Mouse (Mus musculus) mouse trophoblast stem cell (cell line): ENCODE results near the gene Gm20388.

Source experiments
- in situ Hi-C, 2 experiments: fragments of 300-500 bp; cut with MseI, MboI; formaldehyde crosslinking; loops; 2 replicates in 1 of 2; 3 replicates in 1 of 2; pipeline ENCODE4 v1.15.1; 2025

Gm20388 gene

DNA sequence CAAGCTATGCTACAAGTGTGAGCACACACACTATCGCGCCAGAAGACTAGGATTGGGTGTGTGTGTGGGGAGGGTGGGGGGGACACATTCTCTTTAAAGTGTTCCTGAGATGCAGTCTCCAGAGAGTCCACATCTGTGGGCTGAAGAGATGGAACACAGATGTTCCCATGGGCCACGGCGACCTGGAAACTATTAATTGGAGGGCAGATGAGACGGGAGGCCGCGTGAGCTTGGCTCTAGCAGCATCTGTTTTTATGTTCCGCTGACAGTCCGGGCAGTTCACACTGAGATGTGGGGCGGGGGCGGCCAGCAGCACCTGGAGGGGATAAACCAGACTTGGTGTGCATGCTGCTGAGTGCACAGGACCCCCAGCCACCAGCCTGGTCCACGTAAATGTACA, 2247.0 kb downstream of the Gm20388 start:
- in situ Hi-C loops = no loop called here

DNA sequence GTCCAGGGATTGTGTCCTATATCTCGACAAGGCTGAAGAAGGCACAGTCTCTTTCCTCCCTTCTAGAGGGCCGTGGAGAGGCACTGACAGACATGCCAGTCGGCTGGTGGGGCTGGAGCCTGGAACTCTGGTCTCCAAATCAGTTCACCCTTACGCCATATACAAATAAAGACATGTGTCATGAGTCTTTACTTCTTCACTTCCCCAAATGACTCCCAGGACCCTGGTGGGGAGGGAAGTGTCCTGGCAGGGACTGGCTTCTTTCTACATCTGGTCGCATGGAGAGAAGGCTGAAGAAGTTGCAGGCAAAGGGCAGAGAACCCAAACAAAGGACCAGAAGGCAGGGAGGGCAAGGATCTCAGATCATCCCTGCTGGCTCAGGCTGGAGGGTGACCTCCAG, 2249.5 kb downstream of the Gm20388 start:
- in situ Hi-C loops = no loop called here

DNA sequence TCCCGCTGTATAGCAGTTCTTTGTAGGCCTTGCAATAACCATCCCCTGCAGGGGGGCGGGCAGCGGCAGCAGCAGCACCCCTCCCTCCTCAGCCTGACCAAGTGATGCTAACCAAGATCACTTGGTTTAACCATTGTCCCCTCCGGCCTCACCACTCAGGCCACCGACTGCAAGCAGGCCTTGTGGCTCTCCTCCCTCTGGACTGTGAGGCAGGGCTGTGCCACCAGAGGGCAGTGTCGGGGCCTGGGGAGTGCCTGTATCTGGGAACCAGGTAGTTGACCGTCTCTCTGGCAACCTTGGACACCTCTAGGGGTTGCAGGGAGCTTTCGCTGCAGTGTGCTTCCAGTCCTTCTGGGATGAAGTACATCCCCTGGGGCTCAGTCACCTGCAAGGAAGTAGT, 2252.4 kb downstream of the Gm20388 start:
- in situ Hi-C loops = no loop called here

DNA sequence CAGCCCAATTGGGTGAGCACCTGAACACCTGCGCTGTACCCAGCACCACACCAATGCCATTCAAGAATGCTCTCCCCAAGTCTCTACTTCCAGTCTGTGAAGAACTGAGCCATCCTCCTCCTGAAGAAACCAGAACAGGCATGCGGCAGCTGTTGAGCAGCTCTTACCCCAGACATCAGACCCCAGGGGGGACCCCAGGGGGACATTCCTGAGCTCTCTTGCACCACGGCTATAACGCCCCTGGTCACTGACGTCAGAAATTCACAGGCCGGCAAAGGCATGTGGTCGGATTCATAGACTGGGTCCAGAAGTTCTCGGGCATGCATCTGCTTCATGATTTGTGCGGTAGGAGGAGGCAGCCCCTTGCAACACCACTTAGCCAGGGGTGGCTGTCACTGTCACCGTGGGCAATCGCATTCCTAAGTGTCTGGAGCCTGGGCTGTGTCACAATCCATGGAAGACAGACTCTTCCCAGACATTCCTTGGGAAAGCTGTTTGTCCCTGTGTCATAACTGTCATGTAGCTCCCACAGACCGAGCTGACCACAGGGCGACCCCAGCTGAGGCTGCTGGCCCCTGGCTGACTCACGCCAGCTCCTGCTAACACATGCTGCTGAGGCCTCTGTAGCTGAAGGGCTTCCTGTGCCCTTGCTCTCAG, 2256.7 kb downstream of the Gm20388 start:
- in situ Hi-C loops = no loop called here

DNA sequence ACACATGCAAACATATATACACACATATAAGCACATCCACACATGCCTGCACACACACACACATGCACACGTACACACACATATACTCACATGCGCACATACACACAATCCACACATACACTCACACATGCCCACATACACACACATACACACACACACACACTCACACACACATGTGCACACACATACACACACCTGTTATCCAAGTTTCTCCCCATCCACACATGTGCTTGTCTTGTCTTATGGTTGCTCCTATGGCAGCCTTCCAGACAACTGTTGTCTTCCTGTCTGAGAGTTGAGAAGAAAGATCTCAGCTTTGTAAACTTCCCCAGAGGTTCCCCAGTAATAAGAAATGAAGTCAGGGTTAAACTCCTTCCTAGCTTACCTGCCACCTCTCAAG, 2258.8 kb downstream of the Gm20388 start:
- in situ Hi-C loops = no loop called here

DNA sequence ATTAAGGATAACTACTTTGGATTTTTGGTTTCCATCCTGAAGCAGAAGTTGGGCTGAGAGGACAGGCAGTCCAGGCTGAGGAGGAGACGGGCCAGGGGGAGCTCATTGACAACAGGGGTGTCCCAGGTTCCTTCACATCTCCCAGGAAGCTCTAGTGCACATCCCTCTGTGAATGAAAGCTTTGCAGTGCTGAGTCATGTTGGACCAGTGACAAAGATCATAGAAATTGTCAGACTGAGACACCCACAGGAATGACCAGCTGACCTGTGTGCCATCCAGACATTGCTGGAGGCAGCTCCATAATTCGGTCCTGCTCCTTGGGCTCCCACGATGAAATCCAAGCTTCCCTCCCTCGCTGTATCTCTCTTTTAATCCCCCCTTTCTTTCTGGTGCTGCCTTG, 2261.2 kb downstream of the Gm20388 start:
- in situ Hi-C loops = no loop called here

DNA sequence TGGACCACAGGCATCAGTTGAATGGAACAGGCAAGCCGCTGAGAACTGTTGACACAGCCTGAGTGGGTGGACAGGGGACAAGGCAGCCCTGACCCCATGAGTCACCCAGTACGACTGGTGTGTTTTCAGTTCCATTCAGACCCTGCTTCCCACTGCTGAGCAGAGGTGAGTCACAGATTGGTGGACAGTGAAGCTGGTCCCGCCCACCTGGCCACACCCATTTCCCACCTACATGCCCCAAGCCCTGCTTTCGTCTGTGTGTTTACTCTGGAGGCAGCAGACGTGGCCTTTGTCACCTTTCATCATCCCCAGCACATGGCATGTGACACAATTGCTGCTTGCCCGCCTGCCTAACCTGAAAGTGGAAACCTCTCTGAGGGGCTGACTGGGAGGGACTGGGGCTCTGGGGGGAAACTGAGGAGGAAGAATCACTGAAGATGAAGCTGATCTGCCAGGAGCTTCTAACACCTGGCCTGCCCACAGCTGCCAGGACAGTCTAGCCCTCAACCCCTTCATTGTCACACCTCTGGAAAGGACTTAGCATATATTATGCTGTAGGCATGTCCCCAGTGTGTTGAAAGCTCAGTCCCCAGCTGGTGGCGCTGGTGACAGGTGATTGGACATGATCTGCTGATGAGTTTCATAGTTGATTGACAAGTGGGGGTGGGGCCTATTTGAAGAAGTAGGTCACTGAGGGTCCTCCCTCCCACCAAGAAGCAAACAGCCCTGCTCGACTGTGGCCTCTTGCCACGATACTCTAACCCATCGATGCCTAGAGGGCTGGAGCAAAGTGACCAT, 2263.7 kb downstream of the Gm20388 start:
- in situ Hi-C loops = no loop called here

DNA sequence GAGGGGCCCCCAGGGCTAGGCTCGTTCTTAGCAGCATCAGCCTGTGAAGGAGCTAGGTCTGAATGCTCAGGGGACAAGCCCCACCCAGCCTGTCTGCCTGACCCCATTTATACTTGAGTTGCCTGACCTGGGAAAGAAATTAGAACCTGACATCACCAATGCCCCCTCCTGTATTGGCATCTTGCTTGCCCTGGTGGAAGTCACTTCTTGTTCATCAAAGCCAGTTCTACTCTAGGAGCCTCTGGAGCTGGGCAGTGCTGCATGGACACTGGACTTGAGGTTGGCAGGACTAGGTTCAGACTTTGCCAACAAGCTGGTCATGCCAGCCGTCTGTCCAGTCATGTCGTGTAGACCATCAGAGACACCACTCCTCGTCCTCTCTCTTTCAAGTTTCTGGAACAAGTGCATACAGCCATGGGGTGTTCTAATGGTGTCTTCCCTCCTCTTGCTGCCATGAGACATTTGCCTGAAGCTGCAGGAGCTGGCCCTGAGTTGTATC, 2267.8 kb downstream of the Gm20388 start:
- in situ Hi-C loops = no loop called here

DNA sequence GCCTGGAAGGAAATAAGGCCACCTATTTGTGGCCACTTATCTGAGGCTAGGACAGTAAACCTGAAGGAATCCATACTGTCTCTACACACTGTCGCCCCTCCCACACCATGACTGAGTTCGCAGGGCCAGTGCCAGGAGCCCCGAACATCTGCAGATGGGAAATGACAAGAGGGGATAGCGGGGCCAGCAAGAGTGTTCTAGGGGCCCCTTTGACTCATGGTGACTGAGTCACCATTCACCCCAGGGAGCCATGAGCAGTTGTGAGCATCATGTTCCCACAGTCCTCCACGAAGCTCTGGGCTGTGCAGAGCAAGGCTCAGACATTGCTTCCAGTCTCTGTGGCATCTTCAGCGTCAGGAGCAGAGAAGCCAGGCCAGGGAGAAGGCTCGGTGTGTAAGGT, 2268.7 kb downstream of the Gm20388 start:
- in situ Hi-C loops = no loop called here

DNA sequence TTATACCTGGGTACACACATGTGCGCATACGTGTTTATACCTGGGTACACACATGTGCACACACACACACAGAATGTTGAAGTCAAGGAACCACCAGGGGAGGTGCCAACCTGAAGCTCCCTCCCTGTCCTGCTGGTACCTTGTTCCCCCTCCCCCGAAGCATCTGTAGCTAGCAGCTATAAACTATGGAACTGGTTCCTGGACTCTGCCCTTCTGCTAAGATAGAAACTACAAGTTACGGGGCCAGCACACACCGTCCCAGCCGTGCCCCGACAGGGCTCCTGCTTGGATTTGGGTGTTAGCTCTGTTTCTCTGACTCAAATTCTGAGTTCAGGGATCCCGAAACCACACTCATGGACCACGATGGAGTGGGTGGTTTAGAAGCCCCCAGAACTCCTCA, 2269.5 kb downstream of the Gm20388 start:
- in situ Hi-C loops = no loop called here

DNA sequence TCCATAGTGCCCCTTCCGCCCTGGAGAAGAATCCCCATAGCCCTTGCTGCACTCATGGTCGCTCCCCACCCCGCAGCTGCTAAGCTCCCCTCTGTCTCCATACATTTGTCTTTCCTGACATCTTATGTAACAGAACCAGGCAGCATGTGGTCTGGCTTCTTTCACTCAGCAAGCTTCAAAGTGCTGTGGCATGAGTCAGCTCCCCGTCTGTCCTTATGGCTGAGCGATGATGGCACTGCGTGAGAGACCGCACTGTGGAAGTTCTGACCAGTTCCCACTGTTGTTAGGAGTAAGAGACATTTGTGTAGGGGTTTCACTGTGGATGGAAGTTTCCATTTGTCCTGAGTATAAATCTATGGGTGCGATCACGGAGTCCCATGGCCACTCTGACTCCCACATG, 2270.8 kb downstream of the Gm20388 start:
- in situ Hi-C loops = no loop called here

DNA sequence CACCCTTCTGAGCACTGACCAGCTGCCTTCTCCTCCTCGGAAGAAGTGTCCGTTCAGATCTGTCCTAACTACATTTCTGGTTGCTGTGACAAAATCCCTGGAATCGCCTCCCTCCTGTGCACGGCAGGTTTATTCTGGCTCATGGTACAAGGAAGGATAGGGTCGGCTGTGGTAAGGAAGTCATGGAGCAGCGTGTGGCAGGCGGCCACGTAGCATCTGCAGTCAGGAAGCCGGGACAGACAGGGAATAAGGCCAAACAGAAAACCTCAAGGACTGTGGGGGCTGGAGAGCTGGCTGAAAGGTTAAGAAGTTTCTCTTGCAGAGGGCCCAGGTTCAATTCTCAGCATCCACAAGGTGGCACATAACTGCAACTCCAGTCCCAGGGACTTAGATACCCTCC, 2271.3 kb downstream of the Gm20388 start:
- in situ Hi-C loops = no loop called here

DNA sequence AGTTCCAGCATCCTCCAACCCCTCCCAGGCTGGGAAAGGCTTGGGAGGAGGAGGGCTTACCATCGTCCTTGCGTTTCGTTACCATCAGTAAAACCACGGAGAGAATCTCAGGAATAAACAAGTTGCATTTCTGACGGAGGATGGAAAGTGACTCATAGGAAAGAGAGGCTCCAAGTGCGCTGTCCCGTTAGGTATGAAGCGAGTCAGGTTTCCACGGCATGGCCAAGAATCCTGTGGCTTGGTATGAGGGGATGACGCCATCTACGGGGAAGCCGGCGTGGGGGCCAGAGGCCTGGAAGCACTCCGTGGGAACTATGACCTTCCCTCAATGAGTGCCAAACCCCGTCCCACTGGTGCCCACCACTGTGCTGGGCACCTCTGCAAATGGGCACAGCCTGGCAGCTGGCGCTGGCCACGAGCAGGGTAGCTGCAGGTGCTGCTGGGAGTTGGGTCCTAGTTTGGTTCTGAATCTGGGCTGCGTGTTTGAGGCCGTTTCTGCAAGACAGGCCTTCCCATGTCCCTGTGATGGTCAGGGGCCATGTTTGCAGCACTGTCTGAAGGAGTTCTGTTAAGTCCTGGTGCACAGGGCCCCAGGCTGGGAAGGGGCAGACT, 2275.8 kb downstream of the Gm20388 start:
- in situ Hi-C loops = no loop called here

DNA sequence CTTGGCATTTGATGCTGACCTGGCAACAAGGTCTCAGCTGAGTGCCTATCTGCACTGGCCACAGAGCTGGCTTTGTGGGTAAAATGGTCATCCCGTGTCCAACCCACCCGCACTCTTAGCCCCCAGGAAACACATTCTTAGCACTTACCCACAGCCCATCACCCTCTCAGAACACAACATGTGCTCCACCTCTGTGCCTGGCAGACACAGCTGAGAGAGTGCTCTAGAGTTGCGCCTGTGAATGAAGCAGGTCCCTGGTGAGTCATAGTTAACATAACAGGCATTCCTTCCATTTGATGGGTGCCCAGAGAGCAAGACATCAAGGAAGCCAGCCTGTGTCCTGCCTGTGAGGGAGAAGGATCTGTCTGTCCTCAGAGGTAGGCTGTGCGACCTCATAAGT, 2276.6 kb downstream of the Gm20388 start:
- in situ Hi-C loops = no loop called here

DNA sequence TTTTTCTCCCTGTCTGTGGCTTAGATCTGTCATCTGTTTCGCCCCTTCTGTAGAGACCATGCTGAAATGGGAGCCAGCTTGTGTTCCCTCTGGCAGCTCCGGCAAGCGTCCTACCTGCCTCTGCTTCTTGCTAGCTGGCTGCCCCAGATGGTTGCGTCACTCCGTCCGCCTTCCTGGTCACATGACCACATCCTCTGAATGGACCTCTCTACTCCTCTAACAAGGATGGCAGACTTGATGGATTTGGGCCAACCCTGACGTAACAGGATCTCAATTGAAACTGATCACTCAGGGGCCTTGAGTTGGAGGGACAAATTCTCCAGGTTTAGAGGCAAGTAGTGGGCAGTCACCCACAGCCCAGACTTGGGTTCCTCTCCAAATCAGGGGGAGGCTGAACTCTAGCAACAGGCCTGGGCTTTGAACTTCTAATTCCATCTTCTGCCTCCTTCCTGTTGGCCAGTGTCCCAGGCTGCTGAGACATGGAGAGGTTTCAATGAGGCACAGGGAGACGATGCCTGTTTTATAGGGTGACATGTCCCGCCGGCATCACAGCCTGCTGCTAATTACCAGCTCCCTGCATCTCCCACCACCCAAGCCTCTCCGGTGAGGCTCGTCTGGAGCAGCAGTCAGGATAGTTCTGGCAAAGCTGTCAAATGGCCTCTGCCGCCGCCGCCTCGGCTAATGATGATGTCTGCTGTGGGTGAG, 2279.9 kb downstream of the Gm20388 start:
- in situ Hi-C loops = no loop called here

DNA sequence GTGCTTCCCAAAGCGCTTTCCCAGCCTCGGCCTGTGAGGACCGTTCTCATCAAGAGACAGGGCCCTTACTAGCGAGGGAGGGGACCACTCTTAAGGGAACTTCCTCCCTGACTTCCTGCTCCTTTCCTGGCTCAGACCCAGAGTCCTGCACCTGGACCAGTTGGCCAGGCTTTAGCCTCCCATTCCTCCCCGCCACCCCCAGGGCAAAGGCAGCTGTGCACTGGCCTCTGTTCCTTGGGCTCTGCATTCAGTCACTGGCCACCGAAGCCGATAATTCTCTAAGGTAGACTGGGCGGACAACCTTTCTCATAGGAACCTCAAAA, 2280.4 kb downstream of the Gm20388 start:
- in situ Hi-C loops = no loop called here

DNA sequence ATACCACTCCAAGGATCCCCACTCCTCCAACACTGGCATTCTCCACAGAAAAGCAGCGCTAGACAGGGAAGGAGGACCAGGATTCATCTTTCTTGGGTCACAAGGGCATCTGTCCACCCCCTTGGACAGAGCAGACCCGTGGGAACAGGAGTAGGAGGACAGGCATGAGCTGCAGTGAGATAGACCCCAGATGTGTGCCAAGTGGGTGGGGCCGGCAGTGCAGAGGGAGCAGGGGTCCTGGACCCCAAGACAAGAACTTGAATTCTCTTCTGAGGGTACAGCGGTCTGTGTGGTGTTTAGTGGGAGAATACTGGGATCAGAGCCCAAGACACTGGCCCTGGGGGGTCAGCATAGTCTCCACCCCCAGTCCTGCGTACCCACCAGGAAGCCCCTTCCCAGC, 2282.1 kb downstream of the Gm20388 start:
- in situ Hi-C loops = no loop called here

DNA sequence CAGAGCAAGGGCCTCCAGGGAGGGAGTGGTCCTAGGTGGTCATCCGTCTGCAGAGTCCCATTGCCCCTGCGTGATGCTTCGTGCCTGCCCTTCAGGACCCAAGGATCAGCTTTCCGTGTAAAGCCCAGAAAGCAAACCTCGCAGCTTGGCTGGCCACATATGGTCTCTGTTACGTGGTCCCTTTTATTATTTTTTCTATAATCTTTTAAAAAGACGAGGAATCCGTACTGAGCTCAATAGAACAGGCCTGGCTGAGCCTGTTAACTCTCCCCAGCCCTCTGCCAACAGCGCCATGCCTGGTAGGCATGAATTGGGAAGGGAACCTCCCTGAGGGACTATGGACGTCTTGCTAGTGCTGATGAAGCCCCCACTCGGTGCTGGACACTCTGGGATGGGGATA, 2282.9 kb downstream of the Gm20388 start:
- in situ Hi-C loops = no loop called here

DNA sequence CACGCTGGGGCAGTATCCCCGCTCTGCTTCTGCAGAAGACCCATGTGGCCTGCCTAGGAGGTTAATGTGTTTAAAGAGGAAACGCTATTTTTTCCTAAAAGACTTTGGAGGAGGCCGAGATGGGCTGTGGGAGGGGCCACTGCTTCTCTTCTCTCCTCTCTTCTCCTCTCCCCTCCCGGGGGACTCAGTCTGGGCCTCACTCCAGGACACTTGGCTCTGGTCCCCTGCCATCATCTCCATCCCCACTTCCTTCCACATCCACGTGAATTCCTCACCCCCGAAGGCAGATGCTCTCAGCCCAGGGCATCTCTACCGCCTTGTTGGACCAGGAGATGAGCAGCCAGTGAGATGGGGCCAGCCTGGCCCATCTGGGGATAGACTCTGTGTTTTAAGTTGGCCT, 2283.8 kb downstream of the Gm20388 start:
- in situ Hi-C loops = no loop called here

DNA sequence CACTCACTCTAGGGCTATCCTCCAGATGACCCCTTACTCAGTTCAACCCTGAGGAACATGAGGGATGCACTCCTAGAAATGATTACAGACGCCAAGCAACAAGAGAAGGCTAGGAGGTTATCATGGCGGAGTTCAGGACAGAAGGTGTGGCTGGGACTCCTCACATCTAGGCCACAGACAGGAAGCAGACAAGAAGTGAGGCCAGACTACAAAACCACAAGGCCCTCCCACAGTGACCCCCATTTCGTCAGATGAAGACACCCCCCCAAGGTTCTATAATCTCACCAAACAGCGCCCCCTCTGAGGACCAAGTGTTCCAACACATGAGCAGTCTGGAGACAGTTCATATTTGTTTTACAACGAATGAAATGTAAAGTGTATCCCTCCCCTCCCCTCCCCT, 2286.7 kb downstream of the Gm20388 start:
- in situ Hi-C loops = no loop called here

DNA sequence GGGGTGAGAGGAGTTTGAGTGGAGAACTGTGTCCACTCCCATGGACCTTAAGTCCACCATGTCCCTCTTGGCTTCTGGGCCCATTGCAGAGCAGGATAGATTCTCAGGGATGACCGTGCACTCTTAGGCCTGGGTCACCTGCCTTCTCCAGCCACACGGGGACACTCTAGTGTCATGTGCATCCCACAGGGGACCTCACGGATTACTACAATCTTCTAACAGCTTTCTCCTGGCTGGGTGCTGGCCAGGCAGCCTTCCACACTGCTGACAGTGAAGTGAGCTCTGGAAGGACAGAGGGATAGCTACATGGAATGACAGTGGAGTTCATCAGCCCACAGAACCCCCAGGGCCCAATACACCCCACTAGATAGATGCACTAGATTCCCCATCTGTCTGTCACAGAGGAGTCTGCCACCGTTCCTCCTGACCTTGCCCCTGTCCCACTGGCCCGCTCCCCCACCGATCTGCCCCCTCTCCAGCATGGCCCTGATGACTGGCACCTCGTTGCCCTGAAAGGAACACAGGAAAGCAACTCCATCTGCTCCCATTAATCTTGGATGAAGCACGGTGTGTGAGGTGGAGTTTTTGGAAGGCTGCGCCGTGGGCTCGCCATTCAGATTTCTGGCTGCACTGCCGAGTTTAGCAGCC, 2287.9 kb downstream of the Gm20388 start:
- in situ Hi-C loops = no loop called here

DNA sequence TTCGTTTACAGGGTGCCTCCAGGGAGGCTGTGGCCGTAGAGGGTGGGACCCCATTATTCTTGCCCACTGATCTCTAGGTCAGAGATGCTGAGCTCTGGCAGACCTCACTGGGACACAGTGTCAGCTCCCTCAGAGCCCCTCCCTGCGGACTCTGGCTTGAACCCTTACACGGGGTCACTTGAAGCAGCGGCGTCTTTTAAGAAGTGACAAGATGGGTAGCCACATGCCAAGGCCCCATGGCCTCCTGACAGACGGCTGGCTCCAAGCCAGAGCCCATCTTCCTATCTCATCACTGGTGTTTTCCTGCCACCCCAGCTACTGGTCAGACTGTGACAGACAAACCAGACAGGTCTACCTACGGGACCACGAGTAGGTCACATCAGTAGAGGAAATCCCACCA, 2288.6 kb downstream of the Gm20388 start:
- in situ Hi-C loops = no loop called here
